Mouse (Mus musculus): ENCODE measurements around the gene Ugt8a.

Ugt8a gene

GRCm38 (mm10) chr3:125938092-125938755 is at the start of gene Ugt8a:
Gene Ugt8a (minus strand): TSS chr3:125938619.
- DNase-seq (ENCODE audit: low spot score) = peak; percentile 74

GRCm38 (mm10) chr3:125986639-125987038 is 48.2 kb upstream of the Ugt8a start:
- DNase-seq (ENCODE audit: low spot score) = no peak

DNA sequence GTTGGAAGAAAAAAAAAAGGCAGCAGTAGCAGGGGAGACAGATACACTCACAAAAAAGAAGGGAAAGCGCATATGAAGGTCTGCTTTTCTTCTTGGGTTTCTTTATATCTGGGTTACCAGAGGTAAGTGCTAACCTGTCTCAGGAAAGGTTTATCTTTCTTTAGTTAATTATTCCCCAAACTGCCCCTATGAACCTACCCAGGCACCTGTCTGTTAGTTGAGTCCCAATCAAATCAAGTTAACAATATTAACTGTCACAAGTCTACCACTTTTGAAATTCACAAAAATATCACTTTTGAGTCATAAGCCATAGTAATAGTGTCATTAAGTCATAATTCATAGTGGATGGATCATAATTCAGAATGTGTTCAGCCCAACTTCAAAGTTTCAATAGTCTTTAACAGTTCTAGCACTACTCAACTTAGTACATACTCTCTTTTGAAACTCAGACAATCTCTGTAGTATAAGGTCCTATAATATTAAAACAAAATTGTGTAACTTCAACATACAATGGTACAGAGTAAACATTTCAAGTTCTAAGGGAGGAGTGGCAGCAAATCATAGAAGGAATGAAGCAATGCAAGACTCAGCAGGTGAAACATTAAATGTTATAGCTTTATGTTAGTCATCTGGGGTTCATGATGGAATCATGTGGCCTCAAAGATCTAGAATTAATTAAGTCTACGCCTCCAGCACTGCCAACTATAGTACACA is 45.4 kb upstream of the Ugt8a start:
- DNase-seq (ENCODE audit: low spot score) = no peak

- DNase-seq (ENCODE audit: low spot score) = no peak
Observed at GRCm38 (mm10) chr3:125979475-125979874, 41.1 kb upstream of the Ugt8a start.

- DNase-seq (ENCODE audit: low spot score) = no peak
Observed at GRCm38 (mm10) chr3:125975899-125976298, 37.5 kb upstream of the Ugt8a start.

DNA sequence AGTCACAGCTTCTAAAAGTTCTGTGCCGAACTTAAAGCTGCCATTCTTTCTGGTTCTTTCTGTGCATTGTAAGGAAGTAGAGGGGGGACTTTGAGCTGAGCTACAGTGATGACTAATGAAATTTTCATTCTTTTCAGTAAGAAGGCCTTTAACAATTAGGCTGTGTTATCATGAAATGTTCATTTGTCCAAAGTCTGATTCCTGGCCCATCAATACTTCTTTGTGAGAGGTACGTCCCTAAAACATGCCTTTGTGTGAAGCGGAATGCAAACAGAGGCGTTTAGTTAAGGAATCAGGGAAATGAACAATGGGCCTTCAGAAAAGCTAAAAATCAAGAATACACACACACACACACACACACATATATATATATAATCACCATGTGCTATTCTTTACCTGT is 31.0 kb upstream of the Ugt8a start:
- no peak for DNase-seq (ENCODE audit: low spot score)

DNA sequence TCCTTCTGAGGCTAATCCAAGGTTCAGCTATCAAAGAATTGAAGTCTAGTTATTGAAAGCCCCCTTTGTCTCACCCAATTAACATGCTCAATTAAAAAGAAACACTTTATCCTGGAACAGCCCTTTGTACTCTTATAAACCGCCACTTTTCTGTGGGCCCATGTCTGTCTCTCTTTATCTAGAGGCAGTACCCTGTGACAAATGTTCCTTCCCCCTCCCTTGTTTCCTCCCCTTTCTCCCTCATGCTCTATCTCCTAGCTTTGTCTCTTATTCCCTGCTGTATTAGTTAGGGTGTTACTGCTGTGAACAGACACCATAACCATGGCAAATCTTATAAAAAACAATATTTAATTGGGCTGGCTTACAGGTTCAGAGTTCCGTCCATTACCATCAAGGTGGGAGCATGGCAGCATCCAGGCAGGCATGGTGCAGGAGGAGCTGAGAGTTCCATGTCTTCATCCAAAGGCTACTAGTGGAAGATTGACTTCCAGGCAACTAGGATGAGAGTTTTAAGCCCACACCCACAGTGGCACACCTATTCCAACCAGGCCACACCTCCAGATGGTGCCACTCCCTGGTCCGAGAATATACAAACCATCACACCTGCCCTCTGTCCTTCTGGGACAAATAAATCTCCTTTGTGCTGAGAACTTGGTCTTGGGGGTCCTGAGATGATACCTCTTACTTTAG is 17.9 kb upstream of the Ugt8a start:
- DNase-seq (ENCODE audit: low spot score) = no peak

DNA sequence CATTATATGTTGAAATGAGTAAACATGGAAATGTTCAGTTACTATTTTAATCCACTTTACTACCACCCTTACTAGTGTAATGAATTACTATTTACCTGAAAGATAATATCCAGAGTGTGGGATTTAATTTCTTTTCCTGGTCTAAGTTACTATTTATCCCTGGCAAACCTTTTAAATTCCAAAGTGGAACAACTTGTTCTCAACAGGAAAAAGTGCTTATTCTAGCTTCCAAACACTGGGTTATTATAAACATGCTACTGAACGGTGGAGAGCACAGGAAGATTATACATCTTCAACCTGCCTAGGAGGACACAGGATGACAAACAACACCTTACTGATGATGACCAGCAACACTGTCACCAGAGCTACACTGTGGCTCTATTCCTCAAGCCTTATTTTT is 16.5 kb upstream of the Ugt8a start:
- no peak for DNase-seq (ENCODE audit: low spot score)

- no peak for DNase-seq (ENCODE audit: low spot score)
Observed at GRCm38 (mm10) chr3:125940811-125941210, 2.4 kb upstream of the Ugt8a start.

GRCm38 (mm10) chr3:125938756-125939109 is 314 bp upstream of the Ugt8a start:
- no peak for DNase-seq (ENCODE audit: low spot score)

- peak; percentile 48 for DNase-seq (ENCODE audit: low spot score)
Observed at GRCm38 (mm10) chr3:125937536-125938091, 805 bp downstream of the Ugt8a start.

DNA sequence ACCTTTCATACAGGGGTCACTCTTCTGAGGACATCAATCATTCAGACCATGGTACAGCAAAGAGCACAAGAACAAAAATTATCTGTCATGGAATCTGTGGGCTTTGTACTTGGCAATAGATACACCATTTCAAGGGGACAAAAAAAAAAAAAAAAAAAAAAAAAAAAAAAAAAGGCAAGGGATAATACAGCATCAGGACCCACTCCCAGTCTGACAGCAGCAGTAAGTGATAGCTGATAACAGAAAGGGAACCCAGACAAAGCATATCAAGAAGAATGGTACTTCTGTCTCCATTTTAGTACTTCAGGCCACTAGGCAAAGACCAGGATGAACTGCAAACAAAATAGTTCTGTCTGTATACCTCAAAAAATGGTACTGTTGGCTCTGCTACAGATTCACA is 2.6 kb downstream of the Ugt8a start:
- DNase-seq (ENCODE audit: low spot score) = no peak

GRCm38 (mm10) chr3:125932594-125933237 is 5.7 kb downstream of the Ugt8a start:
- no peak for DNase-seq (ENCODE audit: low spot score)

- DNase-seq (ENCODE audit: low spot score) = no peak
Observed at GRCm38 (mm10) chr3:125931059-125931458, 7.4 kb downstream of the Ugt8a start.

DNA sequence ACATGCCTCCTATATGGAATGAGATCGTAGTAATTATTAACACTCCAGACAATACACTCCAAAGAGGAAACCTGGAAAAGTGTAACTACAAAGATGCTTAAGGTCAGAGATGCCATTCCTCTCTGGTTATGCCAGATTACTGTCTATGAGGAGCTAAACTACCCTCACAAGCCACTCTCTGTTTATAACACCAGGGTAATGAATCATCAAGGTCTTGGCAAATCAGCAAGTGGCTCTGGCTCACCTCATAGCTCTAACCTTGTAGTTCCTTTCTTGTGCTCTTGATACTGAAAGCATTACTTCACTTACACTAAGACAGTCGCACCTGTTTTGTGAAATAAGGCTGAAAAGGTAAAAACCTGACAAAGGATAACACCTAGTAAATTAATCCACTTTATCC is 17.5 kb downstream of the Ugt8a start:
- DNase-seq (ENCODE audit: low spot score) = no peak

- DNase-seq (ENCODE audit: low spot score) = no peak
Observed at GRCm38 (mm10) chr3:125898976-125899375, 39.4 kb downstream of the Ugt8a start.

DNA sequence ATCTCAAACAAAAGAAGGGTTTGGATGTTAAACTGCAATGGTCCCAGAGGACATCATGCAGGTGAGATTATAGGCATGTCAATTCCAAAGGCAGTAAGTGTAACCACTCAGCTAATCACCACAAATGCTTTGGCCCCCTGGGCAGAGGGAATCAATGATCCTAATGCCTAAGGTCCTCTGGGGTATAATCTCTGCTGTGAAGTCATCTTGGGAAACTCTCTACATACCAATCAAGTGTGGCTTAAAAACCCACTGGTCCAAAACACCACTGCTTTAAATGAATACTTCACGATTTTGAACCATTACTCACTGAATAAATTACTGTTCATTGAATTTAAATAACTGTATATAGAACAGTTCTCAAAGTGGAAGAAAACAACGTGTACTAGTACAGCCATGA is 51.3 kb downstream of the Ugt8a start:
- DNase-seq (ENCODE audit: low spot score) = no peak

- no peak for DNase-seq (ENCODE audit: low spot score)
Observed at GRCm38 (mm10) chr3:125884879-125885278, 53.5 kb downstream of the Ugt8a start.

DNA sequence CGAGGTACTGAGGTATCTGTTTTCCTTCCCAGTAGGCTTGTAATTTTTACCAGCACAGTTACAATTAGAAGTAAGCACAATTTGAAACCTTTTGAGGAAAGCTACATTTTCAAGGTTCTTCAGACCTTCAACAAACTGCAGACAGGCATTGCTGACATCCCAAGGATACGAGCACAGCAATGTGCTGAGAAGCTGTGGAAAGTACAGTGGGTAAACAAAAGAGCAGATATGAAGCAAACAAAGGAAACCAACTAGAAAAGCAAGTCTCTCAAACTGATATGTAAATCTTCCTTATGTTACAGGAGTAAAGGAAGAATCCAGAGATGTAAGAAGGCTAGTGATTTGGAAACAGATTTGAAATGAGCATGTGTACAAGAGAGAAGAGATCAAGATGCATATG is 54.0 kb downstream of the Ugt8a start:
- DNase-seq (ENCODE audit: low spot score) = no peak

DNA sequence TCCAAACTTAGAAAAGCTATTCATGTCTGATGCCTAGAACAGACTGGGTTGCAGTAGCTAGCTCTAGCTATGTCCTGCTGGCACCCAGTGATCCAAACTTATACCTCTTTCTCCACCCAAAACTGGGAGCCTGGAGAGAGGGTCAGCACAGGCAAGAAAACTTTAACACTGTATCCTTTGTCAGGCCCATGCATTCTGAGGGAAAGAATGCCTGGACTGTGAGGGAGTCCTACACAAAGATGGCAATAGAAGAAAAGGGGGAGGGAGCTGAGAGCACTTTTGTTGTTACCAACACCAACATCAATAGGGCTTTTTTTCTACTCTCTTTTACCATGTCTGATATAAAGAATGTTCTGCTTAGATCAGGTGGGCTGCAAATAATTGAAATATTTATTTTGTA is 55.4 kb downstream of the Ugt8a start:
- DNase-seq (ENCODE audit: low spot score) = no peak

- peak; percentile 14 for DNase-seq (ENCODE audit: low spot score)
Observed at GRCm38 (mm10) chr3:125881835-125882234, 56.6 kb downstream of the Ugt8a start.

DNA sequence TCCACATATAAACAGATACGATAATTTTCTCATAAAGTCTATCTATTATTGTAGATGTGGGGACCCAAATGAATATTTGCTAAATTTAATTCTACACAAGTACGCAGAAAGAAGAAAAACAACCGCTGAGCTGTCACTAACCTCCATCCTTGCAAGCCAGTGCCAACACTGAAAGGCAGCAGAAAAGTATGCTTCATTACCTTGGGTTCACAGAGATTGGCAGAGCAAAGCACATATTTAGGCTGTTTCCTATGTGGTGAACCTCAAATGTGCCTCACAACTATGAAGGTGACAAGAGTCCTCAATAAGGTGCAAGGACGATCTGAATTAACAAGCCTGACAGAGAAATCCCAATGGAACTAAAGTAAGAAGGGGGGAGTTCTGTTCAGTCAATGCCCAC is 64.0 kb downstream of the Ugt8a start:
- no peak for DNase-seq (ENCODE audit: low spot score)

DNA sequence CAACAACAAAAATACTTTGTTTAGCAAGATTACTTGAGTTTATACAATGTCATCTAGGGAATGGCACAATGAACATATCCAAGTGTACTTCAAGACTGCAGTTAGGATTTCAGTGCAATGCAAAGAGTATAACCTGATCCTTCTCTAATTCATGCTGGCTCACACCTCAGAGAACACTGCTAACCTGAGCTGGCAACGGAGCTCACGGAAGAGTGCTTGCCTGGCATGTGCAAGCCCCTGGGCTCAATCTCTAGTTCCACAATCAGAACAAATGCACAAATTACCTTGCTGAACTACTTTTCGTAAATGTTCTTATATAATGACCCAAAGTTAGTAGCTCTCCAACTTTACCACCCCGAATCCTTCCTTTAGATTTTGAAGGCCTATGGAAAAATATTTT is 68.5 kb downstream of the Ugt8a start:
- no peak for DNase-seq (ENCODE audit: low spot score)

Measured in retina, embryonic 14.5 days (tissue).